Mouse (Mus musculus) yolk sac, embryonic 10.5 days (tissue): ENCODE data around the gene Trpm3.

Experiments used
- DNase-seq: peaks from one replicate; pipeline ENCODE4 v3.0.0-alpha.2; 2017; ENCODE audit warnings: low spot score

The Trpm3 gene

GRCm38 (mm10) chr19:22753311-22753809 lies 614.5 kb downstream of the Trpm3 start:
- no peak for DNase-seq

GRCm38 (mm10) chr19:22754071-22754470 lies 615.2 kb downstream of the Trpm3 start:
- DNase-seq, result no peak

DNA sequence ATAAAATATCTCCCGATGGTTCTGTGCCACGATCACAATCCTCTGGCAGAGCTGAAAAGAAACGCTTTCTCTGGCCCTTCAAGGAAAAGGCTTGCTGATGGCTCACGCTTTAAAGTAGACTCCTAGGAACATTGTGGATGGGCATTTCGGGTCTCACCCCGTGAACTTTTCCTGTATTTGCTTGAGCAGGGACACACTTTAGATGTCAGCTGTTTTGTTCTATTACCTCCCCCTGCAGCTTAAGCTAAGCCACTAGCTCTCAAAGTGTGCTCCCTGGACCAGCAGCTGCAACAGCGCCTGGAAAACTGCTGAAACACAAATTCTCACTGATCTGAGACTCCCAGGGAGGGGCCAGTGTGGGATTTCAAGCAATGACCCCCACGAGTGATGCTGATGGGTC lies 615.7 kb downstream of the Trpm3 start:
- DNase-seq, result no peak

DNA sequence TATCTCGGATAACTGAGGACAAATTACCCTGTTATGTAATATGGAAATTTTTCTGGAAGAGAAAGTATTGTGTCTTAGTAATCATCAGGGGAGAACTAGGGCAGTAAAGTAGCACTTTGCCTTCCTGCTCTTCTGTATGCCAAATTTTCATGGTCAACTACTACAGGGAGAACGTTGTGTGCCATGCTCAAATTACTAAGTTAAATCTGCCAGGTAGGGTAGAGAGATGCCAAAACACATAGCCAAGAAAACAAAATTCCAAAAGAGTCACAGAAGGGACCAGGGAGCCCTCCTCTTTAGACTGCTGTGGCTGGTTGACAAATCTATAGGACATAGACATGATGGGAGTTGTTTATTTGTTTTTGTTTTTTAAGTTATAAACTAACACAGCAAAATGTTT lies 619.6 kb downstream of the Trpm3 start:
- no peak for DNase-seq

DNA sequence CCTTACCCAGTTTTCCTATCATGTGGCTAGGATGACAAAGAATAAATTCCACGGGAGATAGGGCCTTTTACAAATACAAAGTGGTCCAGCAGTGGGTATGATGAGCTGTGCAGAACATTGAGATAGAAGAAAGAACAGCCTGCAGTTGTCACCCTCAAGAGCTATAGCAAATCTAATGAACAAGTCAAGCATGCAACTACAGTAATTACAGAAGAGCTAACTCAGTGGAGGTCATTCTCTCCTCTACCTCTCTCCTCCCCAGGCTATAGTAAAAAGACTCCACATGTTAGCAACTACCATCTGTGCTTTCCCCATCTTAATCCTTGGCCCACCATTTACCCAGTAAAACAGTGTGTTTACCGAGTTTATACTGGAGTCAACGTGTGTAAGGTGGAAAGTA lies 629.4 kb downstream of the Trpm3 start:
- no peak for DNase-seq

DNA sequence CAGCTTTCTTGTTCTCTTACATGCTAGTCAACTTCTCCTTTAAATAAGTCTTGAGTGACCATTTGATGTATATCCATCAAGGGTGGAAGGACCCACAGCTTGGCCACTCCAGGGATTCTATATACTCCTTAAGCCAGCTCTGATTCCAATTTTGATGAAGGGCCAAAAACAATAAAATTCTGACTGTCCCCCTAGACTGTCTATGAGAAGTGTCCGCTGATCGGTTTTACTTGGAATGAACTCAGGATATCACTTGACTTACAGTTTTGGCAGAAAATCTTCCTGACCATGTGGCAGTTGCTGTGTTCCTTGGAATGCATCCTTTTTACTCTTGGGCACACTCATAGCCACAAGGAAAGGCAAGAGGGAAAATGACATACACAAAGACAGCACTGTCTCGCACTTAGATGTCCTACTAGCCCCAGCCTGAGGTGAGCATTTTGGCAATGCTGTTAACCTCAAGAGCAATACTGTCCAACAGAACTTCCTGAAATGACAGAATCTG lies 636.4 kb downstream of the Trpm3 start:
- no peak for DNase-seq

DNA sequence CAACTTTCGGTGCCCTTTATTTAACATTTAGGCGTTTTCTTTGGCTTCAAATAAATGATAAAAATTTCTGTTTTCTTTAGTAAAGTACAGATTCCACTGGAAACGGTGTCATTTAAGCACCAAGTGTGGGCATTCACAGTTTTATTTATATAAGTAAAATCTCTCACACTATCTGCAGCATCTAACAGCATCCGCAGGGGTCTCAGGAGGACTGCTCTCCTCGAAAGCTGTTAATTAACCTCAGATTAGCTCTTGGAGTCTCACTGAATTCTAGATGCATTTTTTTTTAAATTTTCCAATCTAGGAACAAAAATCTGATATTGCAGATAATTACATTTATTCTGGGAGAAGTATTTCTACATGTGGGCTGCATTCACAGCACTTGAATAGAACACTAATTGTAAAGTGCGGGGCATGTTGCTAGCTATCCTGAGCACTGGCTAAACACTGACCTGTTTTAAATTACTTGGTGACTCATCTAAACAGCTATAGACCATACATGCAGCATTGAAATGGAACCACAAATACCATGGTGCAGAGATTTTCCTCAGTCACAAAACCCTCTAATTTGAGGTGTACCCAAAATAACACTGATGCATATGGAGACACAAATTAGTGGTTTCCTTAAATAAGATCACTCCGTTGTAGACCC lies 641.5 kb downstream of the Trpm3 start:
- DNase-seq, result no peak

GRCm38 (mm10) chr19:22781579-22781978 lies 642.7 kb downstream of the Trpm3 start:
- DNase-seq, result no peak

DNA sequence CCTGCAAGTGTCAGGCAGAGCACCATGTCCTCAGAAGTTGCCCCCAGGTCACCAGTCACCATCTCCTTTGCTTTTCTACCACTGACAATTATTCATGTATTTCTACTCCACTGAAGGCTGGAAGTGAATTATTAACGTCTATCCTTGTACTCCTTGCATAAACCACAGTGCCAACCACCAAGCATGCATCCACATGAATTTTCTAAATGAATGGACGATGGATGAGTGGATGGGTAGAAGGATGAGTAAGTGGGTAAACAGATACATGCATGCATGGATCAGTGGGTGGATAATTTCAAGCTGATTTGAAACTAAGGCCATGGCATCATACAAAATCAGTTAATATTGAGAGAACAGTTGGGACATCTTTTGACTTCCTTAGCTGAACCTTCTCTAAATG lies 644.9 kb downstream of the Trpm3 start:
- DNase-seq, result no peak

GRCm38 (mm10) chr19:22789753-22790152 lies 650.9 kb downstream of the Trpm3 start:
- no peak for DNase-seq

DNA sequence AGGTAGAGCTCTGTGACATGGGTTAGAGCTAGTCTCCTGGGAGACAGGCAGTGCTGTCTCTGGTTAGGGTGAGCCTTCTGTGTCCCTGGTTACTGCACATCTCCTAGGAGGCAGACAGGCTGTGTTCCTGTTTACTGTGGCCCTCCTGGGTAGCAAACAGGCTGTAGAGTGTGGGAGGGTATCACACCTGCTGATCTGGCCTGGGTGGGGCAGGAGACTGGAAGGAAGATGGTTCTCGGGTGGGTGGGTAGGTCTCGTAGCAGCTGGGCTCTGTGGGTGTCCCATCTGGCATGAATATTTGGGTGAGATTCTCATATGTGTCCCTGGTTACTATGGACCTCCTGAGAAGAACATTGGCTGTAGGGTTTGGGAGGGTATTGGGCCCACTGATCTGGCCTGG lies 658.1 kb downstream of the Trpm3 start:
- DNase-seq, result no peak

DNA sequence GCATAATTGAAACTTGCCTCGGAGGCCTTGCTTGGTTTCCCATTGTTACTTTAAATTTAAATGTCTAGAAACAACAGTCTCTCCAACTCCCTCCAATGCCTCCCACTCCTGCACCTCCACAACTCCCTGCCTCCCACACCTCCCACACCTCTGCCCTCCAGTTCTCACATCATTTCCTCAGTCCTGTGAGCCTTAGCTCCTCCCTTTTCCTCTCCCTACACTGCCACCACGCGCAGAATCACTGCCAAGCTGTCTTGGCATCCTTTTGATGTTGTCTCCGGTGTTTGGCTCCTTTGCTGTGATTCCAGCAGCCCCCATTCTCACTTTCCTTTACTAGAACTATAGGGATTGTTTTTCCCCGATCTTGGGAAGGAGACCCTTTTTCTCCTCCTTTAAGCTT lies 661.6 kb downstream of the Trpm3 start:
- DNase-seq, result no peak

DNA sequence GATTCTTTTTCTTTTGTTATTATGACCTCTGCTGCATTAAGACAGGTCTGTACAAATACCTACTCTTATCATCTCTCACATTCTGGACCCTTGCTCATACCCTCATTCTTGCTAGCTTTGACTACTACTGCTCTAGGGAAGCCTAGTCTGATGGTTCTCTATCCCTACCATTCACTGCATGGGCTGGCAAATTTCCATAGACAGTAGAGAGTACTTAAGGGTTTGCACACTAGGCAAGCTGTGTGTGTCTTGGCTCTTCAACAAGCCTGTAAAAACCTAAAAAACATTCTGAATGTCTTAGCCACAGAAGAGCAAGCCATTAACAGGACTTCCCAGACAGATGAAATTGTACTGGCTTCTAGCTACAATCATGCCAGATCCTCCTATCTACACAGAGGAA lies 664.5 kb downstream of the Trpm3 start:
- no peak for DNase-seq

DNA sequence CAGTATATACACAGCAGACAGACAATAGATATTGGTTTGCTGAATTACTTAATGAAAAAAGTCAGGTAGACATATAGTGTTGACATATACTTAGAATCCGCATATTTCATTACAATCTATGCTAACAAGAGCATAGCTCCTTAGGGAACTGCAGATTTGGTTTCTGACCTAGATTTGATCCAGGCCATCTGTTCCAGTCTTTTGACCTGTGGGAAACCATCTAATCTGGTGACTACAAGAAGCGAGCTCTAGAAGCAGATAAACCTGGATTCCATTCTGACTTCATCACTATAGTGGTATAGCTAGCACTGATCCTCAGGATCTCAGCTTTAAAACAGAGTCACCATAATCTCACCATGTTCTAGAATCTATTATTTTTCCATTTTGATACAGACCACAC lies 665.5 kb downstream of the Trpm3 start:
- DNase-seq, result no peak

- DNase-seq, result no peak
Observed at GRCm38 (mm10) chr19:22810247-22810646, 671.4 kb downstream of the Trpm3 start.

DNA sequence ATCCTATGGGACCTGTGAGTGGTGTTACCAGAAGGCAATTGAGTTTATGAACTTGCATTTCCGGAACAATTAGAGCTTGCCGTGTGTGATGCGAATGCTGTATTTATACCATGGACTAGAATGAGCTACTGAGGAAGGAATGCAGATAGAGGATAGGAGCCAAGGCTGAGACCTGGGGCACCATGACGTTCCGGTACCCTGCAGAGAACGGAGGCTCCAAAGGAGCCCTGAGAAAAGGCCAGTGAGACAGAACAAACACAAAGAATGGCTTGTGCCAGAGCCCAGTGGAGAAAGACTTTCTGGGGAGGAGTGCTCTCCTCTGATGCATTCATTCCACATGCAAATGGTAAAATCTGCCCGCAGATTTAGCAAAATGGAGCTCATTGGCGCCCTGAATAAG lies 682.9 kb downstream of the Trpm3 start:
- DNase-seq, result no peak

DNA sequence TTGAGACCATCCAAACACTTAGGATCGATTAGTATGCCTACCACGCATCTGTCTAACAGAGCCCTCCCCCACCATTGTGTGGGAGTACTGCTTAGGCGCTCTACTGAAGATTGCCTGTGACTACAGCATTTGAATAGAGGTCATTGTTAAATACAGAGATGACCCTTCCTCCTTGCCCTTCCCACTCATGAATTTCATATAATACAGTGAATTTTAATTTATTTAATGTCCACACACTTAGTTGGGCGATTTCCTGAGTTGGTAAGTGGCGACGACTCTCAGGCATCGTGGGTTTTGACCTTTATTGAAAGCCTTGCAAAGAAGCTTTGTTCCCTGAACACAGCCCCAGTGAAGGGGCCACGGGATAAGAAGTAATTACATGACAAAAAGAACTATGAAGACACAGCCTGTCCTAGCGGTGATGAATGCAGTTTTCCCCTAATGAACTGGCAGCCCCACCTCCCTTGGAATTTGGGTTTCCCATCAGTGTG lies 684.7 kb downstream of the Trpm3 start:
- no peak for DNase-seq

DNA sequence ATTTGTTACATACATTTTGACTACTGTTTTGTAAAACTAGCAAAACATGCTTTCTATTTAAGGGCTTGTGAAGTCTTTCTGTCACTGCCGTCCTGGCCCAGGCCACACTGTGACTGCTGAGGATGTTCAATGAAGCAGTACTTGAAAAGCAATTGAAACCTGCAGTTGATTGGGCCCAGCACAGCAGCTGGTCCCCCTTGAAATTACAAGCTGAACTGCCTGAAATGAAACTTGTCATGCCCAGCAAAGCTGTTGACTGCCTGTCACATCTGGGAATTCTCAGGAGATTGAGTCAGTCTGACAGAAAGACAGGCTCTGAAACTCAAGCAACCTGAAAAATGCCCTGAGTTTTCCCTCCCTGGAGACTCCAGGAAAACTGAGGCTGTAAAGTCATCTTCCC lies 687.0 kb downstream of the Trpm3 start:
- DNase-seq, result no peak

GRCm38 (mm10) chr19:22828198-22828742 lies 689.4 kb downstream of the Trpm3 start:
- no peak for DNase-seq

GRCm38 (mm10) chr19:22841081-22842040 lies 702.5 kb downstream of the Trpm3 start:
- DNase-seq, result no peak

- no peak for DNase-seq
Observed at GRCm38 (mm10) chr19:22842697-22843096, 703.9 kb downstream of the Trpm3 start.

GRCm38 (mm10) chr19:22847696-22848095 lies 708.9 kb downstream of the Trpm3 start:
- DNase-seq, result no peak

GRCm38 (mm10) chr19:22848251-22848650 lies 709.4 kb downstream of the Trpm3 start:
- no peak for DNase-seq
